Mouse (Mus musculus): ENCODE measurements around the gene Reep3. TPM values are rescaled to one million over a fixed set of nuclear protein-coding genes. Genes with fewer than 3 reads are reported as not detected.

Gene Reep3
- polyA plus RNA-seq, 1 experiment from 2014 or later: 36.2 TPM

DNA sequence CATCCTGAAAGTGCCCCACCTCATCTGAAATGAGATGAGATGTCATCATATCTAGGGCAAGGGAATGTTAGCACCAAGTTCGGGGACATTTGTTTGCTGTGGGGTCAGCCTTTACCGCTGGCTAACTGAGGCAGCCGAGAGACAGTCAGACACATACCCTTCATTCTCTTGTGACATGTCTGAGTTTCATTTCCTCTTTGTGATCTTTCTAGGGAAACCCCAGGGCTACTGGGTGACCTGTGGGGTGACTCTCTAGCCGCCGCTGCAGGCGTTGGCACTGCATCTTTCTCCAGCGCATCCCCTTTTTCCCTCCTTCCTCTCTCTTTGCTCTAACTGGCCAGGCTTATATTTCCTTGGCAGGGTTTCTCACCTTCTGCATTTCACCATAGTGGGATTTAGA is 98.0 kb downstream of the Reep3 start:
- H3K4me1 ChIP-seq (replicated peaks): peaks cover 22% of the 10 kb centered on the region
- 93% methylated on average over 7 of the region's 7 CpGs for WGBS
- H3K9me3 ChIP-seq: no peaks in the 10 kb centered on the region
- ATAC-seq (ENCODE audit: low FRiP score, low read depth): no peak
- no peak overlapping the region for H3K4me2 ChIP-seq
- no peak overlapping the region for H3K4me3 ChIP-seq
- no peak overlapping the region for H3K27ac ChIP-seq (replicated peaks)
- no peaks in the 10 kb centered on the region for H3K36me3 ChIP-seq
- no peaks in the 10 kb centered on the region for H3K27me3 ChIP-seq
- no peak overlapping the region for H3K9ac ChIP-seq

DNA sequence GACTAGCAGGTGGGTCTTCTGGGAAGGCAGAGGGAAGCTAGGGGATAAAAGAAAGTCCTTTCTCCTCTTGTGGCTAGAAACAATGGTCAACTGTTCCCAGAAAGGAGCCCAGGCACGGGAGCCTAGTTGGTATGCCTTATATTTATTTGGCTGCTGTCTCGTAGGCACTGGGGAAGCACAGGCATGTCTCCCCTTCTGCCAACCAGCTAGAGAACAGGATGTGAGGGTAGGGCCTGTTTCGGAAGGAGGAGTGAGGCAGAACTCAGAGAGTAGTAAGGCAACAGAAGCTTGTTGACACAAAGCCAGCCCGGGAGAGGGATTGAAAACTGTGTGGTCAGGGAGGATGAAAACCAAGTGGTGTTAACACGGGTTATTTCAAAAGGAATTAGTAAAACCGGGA is 101.6 kb downstream of the Reep3 start:
- Histone ChIP-seq H3K36me3 (no peaks in the 10 kb centered on the region), H3K4me3 (no peak overlapping the region), H3K27me3 (no peaks in the 10 kb centered on the region), H3K27ac (replicated peaks) (no peak overlapping the region; the same call in 1 of the 2 replicates), H3K9ac (no peak overlapping the region), H3K9me3 (no peaks in the 10 kb centered on the region), H3K4me2 (no peak overlapping the region), H3K4me1 (replicated peaks) (peaks cover 4% of the 10 kb centered on the region; the same call in 1 of the 2 replicates)
- 54% methylated on average over 6 of the region's 6 CpGs for WGBS
- 0 out of 2 replicates have a peak, but pooled peaks have one; percentile 48 for ATAC-seq (ENCODE audit: low FRiP score, low read depth)

DNA sequence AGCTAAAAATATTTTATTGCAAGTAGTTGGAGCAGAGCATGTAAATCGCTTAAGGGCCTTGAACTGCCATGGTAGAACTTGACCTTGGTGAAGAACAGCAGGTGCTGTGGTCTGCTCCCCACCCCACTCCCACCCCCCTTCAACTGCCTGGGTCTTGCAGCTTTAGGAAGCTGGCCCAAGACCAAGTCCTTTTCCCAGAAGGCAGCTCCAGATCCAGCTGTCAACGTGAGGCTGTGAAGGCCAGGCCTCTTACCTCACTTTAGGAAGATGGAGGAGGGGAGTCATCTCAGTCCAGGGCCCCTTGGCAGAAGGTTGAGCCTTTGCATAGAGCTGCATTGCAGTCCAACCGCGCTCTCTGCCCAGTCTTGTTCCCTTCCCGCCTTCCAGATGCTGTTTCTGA is 102.3 kb downstream of the Reep3 start:
- WGBS: 69% methylated on average over 5 of the region's 5 CpGs
- no peak overlapping the region for H3K4me2 ChIP-seq
- H3K4me3 ChIP-seq: no peak overlapping the region
- no peak overlapping the region; the same call in 1 of the 2 replicates for H3K27ac ChIP-seq (replicated peaks)
- H3K9me3 ChIP-seq: no peaks in the 10 kb centered on the region
- no peaks in the 10 kb centered on the region for H3K36me3 ChIP-seq
- H3K4me1 ChIP-seq (replicated peaks): peaks cover 4% of the 10 kb centered on the region; the same call in 1 of the 2 replicates
- H3K9ac ChIP-seq: no peak overlapping the region
- no peaks in the 10 kb centered on the region for H3K27me3 ChIP-seq
- ATAC-seq (ENCODE audit: low FRiP score, low read depth): peak; percentile 23; the same call in 1 of the 2 replicates

DNA sequence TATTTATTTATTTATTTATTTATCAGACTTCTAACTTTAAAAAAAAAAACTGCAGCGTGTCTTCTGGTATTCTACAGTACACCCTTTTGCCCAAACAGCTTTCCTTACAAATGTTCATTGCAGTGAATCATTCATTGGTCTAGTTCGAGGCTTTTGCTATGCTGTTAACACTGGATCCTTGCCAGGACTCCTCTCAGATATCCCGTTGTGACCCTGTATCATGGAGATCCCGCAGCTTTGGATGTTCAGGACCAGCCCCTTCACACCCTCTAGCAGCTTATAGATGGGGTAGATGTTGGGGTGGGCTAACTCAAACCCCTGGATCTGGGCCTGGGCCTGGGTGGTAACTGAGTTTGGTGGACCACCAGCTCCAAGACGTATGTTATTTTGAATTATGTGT is 104.2 kb downstream of the Reep3 start:
- Histone ChIP-seq H3K4me1 (replicated peaks) (peaks cover 4% of the 10 kb centered on the region; the same call in 1 of the 2 replicates), H3K36me3 (no peaks in the 10 kb centered on the region), H3K4me2 (no peak overlapping the region), H3K27me3 (no peaks in the 10 kb centered on the region), H3K9ac (no peak overlapping the region), H3K4me3 (no peak overlapping the region), H3K9me3 (no peaks in the 10 kb centered on the region), H3K27ac (replicated peaks) (no peak overlapping the region)
- ATAC-seq (ENCODE audit: low FRiP score, low read depth): no peak
- WGBS: 63% methylated on average over 5 of the region's 5 CpGs

DNA sequence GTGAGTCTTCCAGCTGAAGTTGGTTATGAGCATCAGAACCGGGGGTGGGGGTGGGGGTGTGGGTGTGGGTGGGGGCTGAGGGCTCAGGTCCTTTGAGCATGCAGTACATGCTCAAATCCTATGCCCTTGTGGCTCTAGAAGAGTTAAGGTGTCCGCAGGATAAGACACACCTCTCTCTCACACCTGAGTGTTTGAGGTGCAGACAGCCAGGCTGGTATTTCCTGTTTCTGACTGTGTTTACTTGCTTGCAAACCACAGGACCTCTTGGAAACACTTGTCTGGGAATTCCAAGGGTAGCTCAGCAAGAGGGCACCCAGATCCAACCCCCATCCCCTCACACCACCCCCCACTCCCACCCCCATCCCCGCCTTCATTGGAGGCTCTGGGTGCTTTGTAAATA is 106.2 kb downstream of the Reep3 start:
- Histone ChIP-seq H3K27me3 (no peaks in the 10 kb centered on the region), H3K36me3 (no peaks in the 10 kb centered on the region), H3K9me3 (no peaks in the 10 kb centered on the region), H3K4me1 (replicated peaks) (peaks cover 4% of the 10 kb centered on the region; the same call in 1 of the 2 replicates), H3K27ac (replicated peaks) (no peak overlapping the region), H3K9ac (no peak overlapping the region), H3K4me3 (no peak overlapping the region), H3K4me2 (no peak overlapping the region)
- WGBS: 91% methylated on average over 3 of the region's 3 CpGs
- ATAC-seq (ENCODE audit: low FRiP score, low read depth): no peak

DNA sequence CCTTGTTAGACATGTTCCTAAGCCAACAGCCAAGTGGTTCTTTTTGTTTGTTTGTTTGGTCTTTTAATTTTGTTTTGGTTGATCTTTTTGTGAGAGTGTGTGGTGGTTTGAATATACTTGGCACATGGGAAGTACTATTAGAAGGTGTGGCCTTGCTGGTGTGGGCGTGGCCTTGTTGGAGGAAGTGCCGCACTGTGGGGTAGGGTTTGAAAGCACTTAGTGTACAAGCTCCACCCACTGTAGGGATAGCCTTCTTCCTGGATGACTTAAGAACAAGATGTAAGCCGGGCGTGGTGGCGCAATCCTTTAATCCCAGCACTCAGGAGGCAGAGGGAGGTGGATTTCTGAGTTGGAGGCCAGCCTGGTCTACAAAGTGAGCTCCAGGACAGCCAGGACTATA is 113.7 kb downstream of the Reep3 start:
- Histone ChIP-seq H3K9ac (no peak overlapping the region), H3K27ac (replicated peaks) (no peak overlapping the region), H3K36me3 (no peaks in the 10 kb centered on the region), H3K9me3 (no peaks in the 10 kb centered on the region), H3K4me1 (replicated peaks) (no peaks in the 10 kb centered on the region), H3K4me3 (no peak overlapping the region), H3K4me2 (no peak overlapping the region), H3K27me3 (no peaks in the 10 kb centered on the region)
- 91% methylated on average over 5 of the region's 5 CpGs for WGBS
- ATAC-seq (ENCODE audit: low FRiP score, low read depth): no peak

DNA sequence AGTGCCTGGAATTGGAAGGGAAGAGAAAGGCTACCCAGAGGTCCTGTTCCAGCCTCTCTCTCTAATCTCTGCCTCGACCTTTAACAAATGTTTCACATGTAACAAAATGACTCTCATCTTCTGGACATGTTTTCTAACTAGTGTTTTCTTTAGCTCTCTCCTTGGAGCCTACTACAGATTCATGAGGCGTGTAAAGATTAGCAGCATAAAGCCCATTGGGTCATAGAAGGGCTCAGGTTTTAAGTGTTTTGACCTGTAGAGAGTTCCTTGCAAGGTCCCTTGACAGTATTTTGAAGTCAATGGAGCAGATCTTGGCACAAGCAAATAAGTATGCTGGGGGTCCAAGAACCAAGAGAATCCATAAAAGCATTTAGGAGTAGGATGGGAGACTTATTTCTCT is 118.5 kb downstream of the Reep3 start:
- no peaks in the 10 kb centered on the region for H3K27me3 ChIP-seq
- ATAC-seq (ENCODE audit: low FRiP score, low read depth): no peak
- no peaks in the 10 kb centered on the region for H3K36me3 ChIP-seq
- WGBS: 79% methylated on average over 2 of the region's 2 CpGs
- no peak overlapping the region for H3K4me2 ChIP-seq
- H3K27ac ChIP-seq (replicated peaks): no peak overlapping the region
- H3K4me1 ChIP-seq (replicated peaks): no peaks in the 10 kb centered on the region
- H3K9me3 ChIP-seq: no peaks in the 10 kb centered on the region
- H3K9ac ChIP-seq: no peak overlapping the region
- no peak overlapping the region for H3K4me3 ChIP-seq

DNA sequence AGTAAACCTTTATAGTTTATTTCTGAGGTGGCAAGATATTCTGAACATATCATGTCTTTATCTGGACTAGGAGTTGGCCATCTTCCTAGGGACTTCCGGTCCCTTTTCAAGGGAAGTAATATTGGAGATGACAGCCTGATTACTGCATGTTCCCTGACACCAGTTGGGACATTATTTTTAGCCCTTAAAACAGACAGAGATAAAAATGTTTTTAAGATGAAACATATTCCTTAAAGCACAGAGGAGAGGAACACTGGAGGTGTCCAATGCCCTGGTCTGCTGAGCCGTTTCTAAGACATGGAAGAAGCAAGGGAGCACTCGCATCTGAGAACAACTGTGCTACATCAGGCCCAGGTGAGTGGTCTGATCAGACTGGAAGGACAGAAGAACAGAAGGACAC is 119.7 kb downstream of the Reep3 start:
- no peaks in the 10 kb centered on the region for H3K9me3 ChIP-seq
- H3K27me3 ChIP-seq: no peaks in the 10 kb centered on the region
- no peak for ATAC-seq (ENCODE audit: low FRiP score, low read depth)
- H3K4me1 ChIP-seq (replicated peaks): no peaks in the 10 kb centered on the region
- H3K27ac ChIP-seq (replicated peaks): no peak overlapping the region
- WGBS: 93% methylated on average over 3 of the region's 3 CpGs
- H3K9ac ChIP-seq: no peak overlapping the region
- H3K4me3 ChIP-seq: no peak overlapping the region
- no peaks in the 10 kb centered on the region for H3K36me3 ChIP-seq
- H3K4me2 ChIP-seq: no peak overlapping the region

DNA sequence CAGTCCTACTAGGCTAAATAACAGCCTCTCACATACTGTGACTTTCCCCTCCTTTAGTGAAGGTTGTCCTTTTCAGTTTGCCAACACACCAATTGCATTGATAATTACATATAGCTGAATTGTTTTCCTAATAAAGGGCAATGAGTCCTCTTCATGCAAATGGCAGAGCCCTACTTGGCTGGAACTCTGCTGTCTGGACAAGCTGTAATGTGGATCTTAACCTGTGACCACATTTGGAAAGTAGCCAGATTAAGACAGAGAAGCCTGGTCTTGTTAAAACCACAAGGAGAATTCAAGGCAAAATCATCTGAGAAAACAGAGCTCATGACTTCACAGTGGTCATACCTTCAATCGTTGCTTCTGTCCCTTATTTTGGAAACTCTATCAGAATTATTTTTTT is 121.3 kb downstream of the Reep3 start:
- ATAC-seq (ENCODE audit: low FRiP score, low read depth): no peak

DNA sequence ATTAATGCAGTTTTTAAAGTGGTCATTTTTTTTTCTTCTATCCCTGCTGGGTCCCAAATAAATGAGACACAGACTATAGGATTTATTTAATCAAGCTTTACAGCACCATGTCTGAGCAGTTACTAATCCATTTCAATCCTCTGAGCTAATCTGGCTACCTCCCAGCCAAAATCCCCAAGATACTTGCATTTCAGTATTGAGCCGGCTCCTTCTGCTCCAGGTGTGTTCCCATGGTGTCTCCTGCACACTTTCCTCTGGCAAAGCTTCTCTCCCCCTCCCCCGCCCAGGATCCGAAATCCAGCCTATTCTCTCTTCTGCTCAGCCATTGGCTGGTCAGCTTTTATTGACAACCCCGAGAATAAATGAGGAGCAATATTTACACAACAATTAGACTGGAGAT is 122.3 kb downstream of the Reep3 start:
- no peak for ATAC-seq (ENCODE audit: low FRiP score, low read depth)

More for the DNA sequence above, 121.3 kb downstream of the Reep3 start:
- Histone ChIP-seq H3K4me1 (replicated peaks) (no peaks in the 10 kb centered on the region), H3K36me3 (no peaks in the 10 kb centered on the region), H3K27me3 (no peaks in the 10 kb centered on the region), H3K9me3 (no peaks in the 10 kb centered on the region), H3K9ac (no peak overlapping the region), H3K4me2 (no peak overlapping the region), H3K27ac (replicated peaks) (no peak overlapping the region), H3K4me3 (no peak overlapping the region)
- WGBS: 70% methylated on average over 1 of the region's 1 CpGs

DNA sequence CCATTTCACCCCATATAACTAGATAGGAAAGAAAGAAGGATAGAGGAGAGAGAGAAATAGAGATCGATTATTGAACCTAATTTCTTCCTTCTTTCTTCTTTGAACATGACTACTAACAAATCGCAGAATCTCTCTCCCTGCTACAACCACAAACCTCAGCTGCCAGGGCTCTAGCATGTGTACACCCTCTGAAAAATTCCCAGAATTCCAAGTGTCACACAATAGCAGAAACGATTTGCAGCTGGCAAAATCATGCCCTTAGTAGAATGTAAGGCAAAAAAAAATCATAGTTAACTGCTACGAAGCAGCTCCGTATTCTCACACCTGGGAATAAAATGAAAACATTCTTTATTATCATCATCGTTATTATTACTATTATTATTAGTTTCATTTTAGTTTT is 122.9 kb downstream of the Reep3 start:
- no peaks in the 10 kb centered on the region for H3K27me3 ChIP-seq
- H3K9ac ChIP-seq: no peak overlapping the region
- H3K27ac ChIP-seq (replicated peaks): no peak overlapping the region
- 83% methylated on average over 6 of the region's 6 CpGs for WGBS
- H3K4me1 ChIP-seq (replicated peaks): no peaks in the 10 kb centered on the region
- H3K4me2 ChIP-seq: no peak overlapping the region
- H3K36me3 ChIP-seq: no peaks in the 10 kb centered on the region
- H3K4me3 ChIP-seq: no peak overlapping the region
- no peak for ATAC-seq (ENCODE audit: low FRiP score, low read depth)
- H3K9me3 ChIP-seq: no peaks in the 10 kb centered on the region

More for the DNA sequence above, 122.3 kb downstream of the Reep3 start:
- Histone ChIP-seq H3K4me2 (no peak overlapping the region), H3K36me3 (no peaks in the 10 kb centered on the region), H3K9ac (no peak overlapping the region), H3K4me3 (no peak overlapping the region), H3K9me3 (no peaks in the 10 kb centered on the region), H3K4me1 (replicated peaks) (no peaks in the 10 kb centered on the region), H3K27ac (replicated peaks) (no peak overlapping the region), H3K27me3 (no peaks in the 10 kb centered on the region)
- 68% methylated on average over 4 of the region's 4 CpGs for WGBS

DNA sequence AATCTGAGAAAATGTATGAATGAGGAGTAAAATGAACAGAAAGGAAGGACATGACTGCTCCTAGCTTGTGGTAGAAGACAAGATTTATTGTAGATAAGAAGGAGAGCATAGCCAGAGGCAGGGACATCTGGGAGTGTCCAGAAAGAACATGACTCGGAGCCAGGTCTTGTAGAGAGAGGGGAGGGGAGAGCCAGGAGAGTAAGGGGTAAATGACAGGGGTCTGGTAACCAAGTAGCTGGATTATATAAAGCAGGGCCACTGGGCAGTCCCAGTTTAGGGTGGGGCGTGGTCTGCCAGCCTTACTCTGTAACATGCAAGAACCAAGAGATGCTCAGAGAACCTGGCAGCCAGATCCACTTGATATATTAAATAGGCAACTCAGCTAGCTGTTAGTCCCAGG is 123.5 kb downstream of the Reep3 start:
- H3K4me2 ChIP-seq: no peak overlapping the region
- H3K9ac ChIP-seq: no peak overlapping the region
- ATAC-seq (ENCODE audit: low FRiP score, low read depth): no peak
- H3K9me3 ChIP-seq: no peaks in the 10 kb centered on the region
- H3K4me1 ChIP-seq (replicated peaks): no peaks in the 10 kb centered on the region
- WGBS: 61% methylated on average over 2 of the region's 2 CpGs
- no peak overlapping the region for H3K4me3 ChIP-seq
- H3K27ac ChIP-seq (replicated peaks): no peak overlapping the region
- no peaks in the 10 kb centered on the region for H3K36me3 ChIP-seq
- no peaks in the 10 kb centered on the region for H3K27me3 ChIP-seq

DNA sequence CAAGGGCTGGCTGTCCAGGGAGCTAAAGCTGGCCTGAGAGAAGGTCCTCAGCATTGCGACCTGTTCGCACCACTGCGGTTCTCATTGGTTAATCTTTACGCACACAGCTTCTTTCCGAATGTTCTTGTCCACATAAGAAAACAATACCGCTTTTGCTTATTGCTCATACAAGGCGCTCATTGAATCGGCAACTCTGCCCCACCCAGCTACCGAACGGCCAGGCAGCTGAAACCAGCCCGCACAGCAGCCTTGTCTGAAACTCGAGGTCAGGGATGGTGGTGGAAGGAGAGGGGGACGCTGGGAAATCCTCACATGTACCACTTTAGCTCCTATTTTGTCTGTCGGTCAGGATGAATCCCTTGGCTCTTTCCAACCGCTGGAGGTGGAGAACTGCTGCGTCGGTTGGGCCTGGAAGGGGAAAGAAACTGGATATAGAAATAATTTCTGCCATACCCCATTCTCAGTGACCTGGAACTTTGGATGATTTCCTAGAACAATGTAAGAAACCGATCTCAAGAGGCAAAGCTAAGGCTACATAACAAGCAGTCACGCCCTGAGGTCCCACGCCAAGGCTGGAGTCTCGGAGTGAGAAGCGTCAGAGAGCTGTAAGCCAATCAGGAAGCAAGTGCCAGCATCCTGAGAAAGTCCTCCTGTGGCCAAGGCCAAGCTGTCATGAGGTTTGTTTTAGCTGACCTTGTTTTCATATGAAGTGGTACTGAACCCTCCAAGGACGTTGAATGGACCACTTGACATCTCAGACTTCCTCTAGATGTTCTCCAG is 126.2 kb downstream of the Reep3 start:
- Histone ChIP-seq H3K4me3 (no peak overlapping the region), H3K4me1 (replicated peaks) (no peaks in the 10 kb centered on the region), H3K27ac (replicated peaks) (no peak overlapping the region), H3K27me3 (no peaks in the 10 kb centered on the region), H3K9me3 (no peaks in the 10 kb centered on the region), H3K36me3 (no peaks in the 10 kb centered on the region), H3K4me2 (no peak overlapping the region), H3K9ac (no peak overlapping the region)
- 94% methylated on average over 23 of the region's 23 CpGs for WGBS
- ATAC-seq (ENCODE audit: low FRiP score, low read depth): no peak
